Mouse (Mus musculus) layer of hippocampus, adult 18-20 months (tissue): ENCODE results near the gene 4930558K02Rik. TPM values are rescaled to one million over a fixed set of nuclear protein-coding genes. Genes with fewer than 3 reads are reported as not detected.
A peak's percentile ranks its signal among the peaks of the same experiment; 100 is the strongest.

ENCODE experiments used
- DNase-seq, 2 experiments: peaks; one replicate each; pipeline ENCODE4 v3.0.0; 2022; ENCODE audit warnings: low spot score in 2 of 2
- total RNA-seq, 2 experiments: library from RNA; stranded (reverse); gene quantifications; 2 replicates each; pipeline ENCODE4 v1.2.3; 2021

Gene 4930558K02Rik
- total RNA-seq, 2 experiments from 2014 or later: not detected

DNA sequence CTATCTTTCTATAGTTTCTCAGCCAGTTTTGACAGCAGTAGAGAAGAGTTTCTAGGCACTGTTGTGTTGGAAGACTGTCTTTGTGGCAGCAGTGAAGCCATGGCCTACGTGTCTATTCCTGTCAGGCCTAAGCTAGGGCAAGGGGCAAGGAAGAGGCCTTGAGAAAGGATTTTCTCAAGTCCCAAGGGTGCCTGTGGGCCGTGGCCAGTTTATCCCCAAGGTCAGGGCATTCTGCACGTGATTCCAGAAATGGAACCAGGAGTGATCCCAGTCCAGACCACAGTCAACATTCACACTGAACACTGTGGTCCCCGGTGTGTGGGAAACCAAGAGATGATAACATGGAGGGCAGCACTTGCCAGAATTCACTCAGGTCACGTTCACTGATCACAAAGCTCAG lies 23.6 kb downstream of the 4930558K02Rik start:
- no peak for DNase-seq

DNA sequence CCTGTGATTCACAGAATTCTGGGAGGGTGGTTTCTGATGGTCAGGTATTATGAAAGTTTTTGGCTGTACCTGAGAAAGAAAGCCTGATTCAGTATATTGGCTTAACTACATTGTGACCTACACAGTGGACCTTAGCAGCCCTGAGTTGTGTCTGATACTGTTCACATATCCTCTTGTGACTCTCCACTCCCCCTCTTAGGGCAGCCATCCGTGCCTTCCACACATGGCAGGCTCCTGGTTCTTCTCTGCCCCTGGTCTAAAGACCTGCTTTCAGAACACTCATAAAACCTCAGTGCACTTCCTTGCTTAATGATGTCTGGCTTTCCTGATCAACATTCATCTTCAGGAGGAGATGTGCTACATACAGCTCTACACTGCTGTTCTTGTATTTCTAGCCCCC lies 26.8 kb downstream of the 4930558K02Rik start:
- DNase-seq: no peak

DNA sequence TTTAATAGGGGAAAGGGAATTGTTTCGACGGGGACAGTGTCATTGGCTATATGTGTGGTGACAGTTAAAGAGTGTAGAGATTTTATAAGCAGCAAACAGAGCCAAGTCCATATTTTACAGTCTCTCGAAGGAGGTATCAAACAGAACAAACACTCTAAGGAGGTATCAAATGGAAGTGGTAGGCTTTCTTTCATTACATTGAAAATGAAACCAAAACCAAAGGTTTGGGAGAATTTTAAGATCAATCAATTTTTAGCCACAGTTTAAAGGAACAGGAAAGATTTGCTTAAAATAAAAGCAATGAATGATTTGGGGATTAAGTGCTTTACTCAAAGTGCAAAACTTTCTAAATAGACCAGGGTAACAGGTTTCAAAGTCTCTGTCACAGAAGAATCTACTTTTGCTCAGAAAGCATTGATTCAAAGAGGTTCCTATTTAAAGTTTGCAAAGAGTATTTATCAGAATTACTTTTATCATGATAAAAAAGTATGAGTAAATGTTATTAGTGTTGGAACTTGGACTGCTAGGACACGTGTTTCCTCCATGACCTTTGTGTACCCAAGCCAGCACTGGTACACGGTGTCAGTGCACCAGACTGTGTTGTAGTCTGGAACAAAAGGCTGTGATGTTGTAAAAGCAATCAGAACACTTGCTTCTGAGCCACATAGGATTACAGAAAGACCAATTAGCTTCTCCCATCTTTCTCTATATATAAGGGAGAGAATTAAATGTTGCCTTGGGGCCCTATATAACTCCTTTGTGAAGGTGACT lies 28.2 kb downstream of the 4930558K02Rik start:
- no peak for DNase-seq

DNA sequence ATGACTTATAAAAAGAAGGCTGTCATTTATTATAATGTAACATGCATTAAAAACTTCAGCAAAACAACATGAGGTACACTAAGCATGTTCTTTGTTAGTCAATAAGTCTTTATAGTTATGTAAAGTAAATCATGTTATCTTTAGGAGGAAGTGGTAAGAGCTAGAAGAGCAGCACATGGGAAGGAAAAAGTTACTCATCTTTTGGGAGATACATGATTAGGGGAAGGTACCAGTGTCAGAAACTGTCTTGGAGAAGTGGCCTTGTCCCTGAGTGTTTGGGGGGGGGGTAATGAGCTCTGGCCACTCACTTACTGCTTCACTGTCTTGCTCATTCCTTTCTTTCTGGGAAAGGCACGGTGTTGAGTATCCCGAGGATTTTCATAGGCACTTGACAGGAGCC lies 37.4 kb downstream of the 4930558K02Rik start:
- DNase-seq: no peak

DNA sequence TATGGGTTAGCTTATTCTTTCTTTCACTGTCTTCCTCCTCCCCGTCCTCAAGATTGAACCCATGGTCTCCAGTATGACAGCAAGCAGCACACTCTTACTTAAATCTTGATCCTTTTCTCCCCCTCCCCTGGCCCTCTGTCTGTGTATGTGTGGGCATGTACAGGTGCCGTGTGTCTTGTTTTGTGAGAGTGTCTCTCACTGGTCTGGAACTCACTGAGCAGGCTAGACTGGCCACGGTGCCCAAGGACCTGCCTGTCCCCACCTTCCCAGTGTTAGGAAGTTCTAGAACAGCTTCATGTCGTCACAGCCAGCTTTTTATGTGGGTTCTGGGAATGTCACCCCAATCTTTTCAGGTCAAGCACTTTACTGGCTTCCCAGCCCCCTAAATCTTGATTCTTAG lies 47.1 kb downstream of the 4930558K02Rik start:
- no peak for DNase-seq

DNA sequence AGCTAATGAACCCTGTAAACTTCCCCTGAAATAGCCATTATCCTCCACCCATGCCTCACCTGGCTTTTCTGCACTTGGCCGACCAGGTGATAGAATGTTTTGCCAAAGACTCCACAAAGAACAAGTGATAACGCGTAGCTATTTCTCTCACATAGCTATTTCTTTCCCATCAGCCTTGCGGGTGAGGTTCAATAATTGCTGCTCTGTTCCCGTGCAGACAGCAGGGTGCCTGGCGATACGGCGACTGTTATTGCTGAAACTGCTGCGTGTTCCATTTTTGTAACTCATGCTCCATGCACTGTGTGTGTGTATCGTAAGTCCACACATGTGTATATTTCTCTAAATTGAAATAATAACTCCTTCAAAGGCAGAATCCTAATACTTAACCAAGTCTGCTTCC lies 47.6 kb downstream of the 4930558K02Rik start:
- DNase-seq: peak in 1 of 2 experiments; percentile 21

DNA sequence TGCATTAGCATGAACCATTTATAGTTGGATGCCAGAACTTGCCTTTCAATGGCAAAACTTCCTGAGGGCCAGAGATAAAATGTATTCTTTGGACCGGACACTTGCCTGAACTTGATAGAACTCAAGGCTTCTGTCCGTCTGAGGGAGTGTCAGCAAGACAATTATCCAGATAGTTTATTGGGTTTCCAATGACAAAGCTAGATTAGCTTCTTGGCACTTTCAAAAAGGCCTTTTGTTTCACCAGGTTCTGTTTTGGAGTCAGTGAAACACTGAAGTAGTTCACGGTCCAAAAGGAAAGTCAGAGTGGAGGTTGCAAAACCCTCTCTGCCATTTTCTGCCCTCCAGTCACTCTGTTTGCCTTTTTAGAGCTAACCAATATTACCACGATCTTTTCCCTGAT lies 48.1 kb downstream of the 4930558K02Rik start:
- DNase-seq: no peak

DNA sequence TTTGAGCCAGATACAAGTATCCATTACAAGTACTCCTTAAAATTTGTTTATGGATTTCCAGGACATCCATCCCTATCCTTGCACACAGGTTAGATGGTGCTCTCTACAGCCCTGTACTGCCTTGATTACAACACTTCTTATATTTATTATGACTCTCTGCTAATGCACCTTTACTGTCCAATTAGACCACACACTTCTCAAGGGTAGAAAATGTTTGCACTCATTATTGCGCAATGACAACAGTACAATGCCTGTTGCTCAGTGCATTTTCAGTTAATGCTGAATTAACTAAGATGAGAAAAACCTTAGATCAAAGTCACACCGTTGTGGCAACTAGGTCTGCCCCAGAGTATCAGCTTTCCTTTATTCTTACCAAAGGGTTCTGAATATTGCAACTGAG lies 51.5 kb downstream of the 4930558K02Rik start:
- DNase-seq: no peak

DNA sequence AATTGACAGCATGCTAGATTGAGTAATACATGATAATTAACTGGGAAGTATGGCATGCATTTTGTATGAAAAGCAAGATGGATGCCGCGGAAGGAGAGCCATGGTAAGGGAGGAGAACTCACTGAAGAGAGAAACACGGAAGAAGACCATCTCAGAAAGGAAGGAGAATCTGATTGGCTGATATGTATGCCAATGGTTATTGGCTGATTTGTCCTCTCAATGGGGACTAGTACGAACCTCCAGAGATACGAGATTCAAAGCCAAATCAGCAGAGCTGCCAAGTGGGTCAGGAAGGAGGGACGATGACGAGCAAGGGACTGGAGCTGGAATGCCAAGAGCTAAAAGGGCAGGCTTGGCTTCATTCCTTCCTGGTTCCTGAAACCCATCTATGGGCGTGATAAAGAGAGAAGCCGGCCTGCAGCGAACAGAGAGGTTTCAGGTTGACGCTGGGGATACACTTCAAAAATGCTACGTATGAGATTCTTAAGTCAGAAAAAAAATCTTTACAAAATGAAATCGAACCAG lies 54.1 kb downstream of the 4930558K02Rik start:
- DNase-seq: no peak

DNA sequence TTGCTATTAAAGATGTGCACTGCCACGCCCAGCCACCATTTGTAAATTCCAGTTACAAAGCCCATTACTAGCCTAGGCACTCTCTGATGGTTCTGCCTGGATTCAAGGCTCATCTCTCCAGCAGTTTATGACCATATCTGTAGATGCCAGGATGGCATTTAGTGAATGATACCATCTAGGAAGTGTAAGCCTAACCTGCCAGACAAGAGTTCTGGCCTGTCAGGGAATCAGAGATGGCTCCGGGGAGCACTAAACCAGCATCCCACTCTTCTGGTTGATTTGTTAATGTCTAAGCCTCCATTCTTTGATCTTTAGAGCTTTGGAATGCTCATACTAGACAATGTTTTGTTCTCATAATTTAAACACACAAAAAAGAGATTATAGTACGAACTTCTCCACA lies 55.1 kb downstream of the 4930558K02Rik start:
- DNase-seq: no peak

DNA sequence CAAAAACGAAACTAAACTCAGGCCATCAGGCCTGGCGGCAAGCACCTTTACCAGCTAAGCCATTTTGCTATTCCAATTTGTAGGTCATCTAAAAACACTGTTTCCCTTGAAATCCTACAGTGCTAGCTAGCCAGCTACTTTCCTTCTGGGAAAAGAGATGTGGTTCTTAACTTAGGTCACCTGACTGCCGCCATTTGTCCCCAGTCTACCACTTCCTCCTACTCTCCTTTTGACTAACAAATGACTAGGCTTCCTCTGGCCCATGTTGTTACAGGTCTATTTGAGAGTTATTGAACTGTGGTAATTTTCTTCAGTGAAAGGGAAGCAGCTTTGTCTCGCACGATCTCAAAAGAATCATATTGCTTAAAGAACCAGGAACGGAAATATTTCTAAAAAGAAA lies 57.5 kb downstream of the 4930558K02Rik start:
- no peak for DNase-seq

DNA sequence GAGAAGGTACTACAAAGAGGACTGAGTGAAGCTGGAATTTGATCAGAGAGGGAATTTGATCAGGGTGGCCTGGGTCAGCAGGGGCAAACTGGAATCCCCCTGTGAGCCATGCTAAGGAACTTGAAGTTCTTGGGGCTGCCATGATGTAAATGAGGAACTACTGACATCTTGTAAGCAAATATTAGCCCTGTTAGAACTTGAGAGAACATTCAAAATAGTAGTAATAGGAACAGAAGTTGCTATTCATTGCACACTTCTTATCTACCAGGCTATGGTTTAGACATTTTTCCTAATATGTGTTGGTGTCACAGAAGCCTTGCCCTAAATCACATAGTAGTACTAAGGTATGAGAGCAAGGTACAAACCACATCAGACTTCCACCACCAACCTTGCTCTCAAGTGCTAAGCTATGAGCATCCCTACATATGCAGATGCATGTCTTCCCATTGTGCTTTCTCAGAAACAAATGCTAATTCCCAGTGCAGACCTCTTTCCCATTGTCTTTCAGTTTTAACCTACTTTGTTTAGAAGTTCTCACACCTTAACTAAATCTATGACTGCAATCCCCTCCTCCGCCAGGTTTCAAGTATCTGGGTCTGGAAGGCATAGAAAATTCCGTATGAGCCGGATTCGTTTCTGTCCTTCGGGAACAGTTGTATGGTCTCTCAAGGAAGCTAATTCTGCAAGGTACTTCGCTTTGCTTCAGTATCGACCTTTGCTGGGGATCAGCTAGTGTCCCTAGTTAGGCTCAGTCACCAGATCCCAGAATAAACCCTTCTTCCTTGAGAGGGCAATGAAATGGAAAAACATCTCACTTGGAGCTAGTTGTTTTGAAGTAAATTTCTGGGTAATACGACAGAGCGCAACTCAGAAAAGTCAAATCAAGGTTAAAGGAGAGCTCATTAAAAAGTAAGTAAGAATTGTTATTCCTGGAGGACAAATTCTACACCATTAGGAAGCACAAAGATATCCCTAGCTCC lies 58.7 kb downstream of the 4930558K02Rik start:
- no peak for DNase-seq

DNA sequence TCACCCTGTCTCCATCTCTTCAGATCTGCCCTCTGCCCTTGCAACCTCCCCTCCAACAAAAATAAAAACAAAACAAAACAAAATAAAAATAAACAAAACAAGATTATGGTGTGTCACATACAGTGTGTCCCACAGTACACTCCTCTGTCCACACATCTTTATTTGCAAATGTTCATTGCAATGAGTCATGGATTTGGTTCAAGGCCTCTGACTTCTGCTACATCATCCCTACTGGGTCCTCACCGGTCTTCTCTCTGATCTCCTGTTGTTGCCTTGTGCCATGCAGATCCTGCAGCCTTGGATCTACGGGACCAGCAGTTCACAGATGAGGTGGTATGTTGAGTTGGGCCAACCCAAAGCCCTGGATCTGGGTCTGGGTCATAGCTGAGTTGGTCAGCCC lies 59.8 kb downstream of the 4930558K02Rik start:
- no peak for DNase-seq

DNA sequence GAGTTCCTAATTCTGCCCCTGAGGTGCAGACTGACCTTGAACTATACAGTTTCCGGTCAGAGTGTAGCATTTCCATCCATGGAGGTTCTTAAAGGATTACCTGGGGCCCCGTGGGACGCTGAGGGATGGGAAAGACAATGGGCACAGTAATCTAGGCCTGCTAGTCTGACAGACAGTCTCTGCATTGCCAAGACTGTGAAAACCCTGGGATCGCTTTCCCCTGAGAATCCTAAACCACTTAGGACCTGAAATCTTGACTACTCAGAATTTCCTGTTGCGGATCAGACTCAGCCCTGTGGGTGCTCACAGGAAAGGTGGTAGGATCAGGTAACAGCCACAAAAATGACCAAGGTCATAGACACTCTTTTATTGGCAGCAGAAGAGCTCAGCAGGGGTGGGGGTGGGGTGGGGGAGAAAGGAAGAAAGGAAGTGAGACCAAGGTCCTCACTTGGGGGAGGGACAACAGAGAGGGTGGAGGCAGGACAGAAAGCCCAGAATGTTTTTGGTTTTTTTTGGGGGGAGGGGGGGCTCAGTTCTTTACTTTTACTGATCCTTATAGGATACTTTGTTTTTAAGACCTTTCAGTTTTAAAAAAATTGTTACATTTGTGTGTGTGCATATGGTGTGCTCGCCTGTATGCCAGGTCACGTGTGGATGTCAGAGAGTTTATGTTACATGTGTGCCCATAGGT lies 60.6 kb downstream of the 4930558K02Rik start:
- DNase-seq: no peak

DNA sequence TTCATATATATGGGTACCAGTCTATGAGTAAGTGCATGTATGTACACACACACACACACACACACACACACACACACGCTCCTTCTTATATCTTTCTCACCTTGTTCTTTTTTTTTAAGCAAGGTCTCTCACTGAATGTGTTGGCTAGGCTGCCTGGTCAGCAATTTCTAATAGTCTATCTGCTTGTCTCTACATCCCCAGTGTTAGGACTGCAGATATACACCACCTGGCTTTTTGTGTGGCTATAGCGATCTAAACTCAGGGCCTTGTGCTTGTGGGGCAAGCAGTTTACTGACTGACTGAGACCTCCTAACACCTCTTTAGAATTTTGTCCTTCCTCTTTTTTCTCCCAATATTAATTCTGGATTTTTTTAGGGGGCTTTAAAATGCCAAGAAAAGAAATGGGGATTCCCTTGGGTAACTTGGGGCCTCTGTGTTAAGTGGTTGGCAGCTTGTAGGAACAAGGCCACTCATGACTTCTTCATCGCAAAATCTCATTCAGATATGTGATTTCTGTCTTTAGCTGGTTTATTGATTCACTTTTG lies 61.4 kb downstream of the 4930558K02Rik start:
- DNase-seq: no peak

DNA sequence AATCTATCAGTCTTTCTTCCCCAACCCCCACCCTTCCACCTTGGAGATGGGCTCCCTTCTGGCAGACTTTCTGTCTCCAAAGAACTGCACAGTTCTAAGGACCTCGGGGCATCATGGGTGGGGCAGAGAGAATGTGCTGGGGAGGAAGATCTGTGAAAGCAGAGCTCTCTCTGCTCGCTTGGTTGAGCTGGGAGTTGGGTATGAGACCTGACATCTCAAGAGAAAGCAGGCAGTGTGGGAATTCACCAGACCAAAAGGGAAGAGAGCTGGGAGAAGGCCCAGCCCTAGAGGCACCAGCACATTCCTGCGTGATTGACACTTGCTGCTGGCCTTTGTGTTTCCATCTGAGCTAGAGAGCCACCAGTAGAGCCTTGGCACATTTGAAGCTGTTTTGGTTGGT lies 63.4 kb downstream of the 4930558K02Rik start:
- no peak for DNase-seq

DNA sequence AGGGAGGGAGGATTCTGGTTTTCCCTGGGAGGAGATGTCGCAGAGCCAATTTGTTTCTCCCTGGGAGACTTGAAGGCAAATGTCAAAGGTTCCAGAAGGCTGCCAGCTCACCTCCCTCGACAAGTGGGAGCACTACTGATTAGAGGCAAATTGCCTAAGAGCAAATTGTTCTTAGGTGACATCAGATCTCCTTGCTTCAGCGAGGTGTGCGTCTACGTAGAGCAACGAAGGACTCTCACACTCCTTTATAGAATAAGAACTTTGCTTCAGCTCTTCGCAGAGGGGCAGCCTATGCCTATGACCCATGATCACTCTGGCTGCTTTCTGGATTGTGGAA lies 65.8 kb downstream of the 4930558K02Rik start:
- no peak for DNase-seq

DNA sequence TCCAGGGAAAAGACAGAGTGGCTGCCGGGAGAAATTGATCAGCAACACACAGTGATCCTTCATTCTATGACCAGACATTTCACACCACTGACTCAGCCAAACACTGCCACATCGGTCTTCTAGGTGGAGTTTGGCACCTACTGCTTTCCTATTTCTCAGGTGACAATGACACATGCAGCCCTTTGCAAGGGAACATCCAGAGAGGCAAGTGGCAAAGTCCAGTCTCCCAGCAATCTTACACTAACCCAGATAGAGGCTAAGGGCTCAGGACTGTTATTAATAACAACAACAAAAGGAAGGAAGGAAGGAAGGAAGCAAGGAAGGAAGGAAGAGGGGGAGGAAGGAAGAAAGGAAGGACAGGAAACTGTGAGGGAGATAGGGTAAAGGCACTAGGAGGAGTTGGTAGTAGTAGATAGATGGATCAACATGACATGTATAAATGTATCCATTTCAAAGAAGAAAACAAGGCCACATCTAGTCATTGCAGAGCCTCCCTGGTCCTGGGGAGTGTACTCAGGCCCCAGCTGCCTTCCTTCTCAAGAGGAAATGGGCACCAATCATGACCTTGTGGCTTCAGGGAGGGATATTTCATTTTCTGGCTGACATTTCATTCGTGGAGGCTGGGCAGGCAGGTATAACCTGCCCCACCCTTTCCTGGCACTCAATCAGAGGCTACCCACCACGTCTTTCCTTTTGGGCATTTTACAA lies 66.3 kb downstream of the 4930558K02Rik start:
- no peak for DNase-seq

DNA sequence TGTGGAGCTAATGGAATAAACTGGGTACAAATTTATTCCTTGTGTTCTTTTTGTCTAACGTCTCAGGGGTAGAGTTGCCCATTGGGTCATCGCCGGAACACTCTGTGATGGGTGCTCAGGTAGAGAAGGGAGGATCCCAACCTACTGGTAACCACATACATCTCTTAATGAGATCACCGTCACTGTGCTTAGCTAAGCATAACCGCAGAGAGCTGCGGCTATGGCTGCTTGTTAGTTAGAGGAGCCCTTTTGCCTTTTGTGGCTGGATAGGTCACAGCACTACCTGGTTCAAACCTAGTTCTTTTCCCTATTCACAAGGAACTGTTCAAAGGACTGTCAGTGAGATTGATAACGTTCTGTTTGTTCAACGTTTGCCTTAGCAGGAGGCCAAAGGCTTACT lies 70.4 kb downstream of the 4930558K02Rik start:
- DNase-seq: no peak

DNA sequence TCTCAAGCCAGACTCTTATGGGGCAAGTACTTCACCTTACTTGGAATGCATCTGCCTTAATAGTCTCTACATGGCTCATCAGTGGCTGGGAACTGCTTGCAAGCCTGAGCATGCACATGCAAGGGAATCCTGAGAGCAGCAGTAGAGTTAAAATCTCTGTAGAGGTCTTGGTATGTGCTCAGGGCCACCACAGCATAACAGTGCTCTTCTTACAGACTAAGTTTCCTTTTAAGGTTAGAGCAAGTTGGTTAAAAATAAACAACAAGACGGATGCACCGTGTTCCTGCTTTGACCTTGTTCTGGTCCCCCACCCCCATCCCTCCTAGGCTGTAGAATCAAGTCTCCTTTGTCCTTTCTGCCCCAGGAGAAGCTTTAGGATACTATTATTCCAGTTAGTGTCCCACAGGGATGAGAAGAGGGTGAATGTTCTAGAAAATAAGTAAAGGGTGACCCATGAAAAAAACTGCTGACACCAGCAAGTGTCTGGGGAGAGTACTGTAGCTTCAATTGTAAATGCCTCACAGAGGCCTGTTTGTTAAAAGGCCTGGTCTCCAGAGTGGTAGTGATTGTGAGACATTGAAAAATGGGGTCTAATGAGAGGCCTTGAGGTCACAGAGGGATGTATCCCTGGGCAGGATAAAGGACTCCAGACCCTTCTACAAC lies 71.5 kb downstream of the 4930558K02Rik start:
- no peak for DNase-seq
